Mouse (Mus musculus) midbrain, embryonic 14.5 days (tissue): ENCODE data around the gene Dnaic1. TPM values are rescaled to one million over a fixed set of nuclear protein-coding genes. Genes with fewer than 3 reads are reported as not detected.

Source experiments
- ATAC-seq: fragments of 200-750 bp; cut with Nextera tagmentation; 2 replicates; pipeline ENCODE4 v1.8.0; 2017; ENCODE audit warnings: moderate number of reproducible peaks, moderate library complexity; ENCODE audit not compliant: low FRiP score, low TSS enrichment
- DNase-seq: peaks from one replicate; pipeline ENCODE4 v3.0.0-alpha.2; 2015
- H3K27ac ChIP-seq: fragments of 300-500 bp; sonication (generic); replicated peaks from 2 replicates; pipeline ENCODE4 v1.5.1; 2014; ENCODE audit warnings: mild to moderate bottlenecking, low read depth, low read length, moderate library complexity
- H3K27me3 ChIP-seq: fragments of 300-500 bp; sonication (generic); 2 replicates; pipeline ENCODE4 v1.6.1; 2014; ENCODE audit warnings: low read length, control low read depth, mixed read lengths; ENCODE audit not compliant: control insufficient read depth, insufficient read depth
- H3K36me3 ChIP-seq: fragments of 300-500 bp; sonication (generic); 2 replicates; pipeline ENCODE4 v1.6.1; 2014; ENCODE audit warnings: low read length, control low read depth; ENCODE audit not compliant: control insufficient read depth, insufficient read depth
- H3K4me1 ChIP-seq: fragments of 300-500 bp; sonication (generic); 2 replicates; pipeline ENCODE4 v1.6.1; 2014; ENCODE audit warnings: mild to moderate bottlenecking, antibody characterized with exemption, low read length, control low read depth; ENCODE audit not compliant: control insufficient read depth, insufficient read depth
- H3K4me2 ChIP-seq: fragments of 300-500 bp; sonication (generic); 2 replicates; pipeline ENCODE4 v1.6.1; 2014; ENCODE audit warnings: mild to moderate bottlenecking, low read length, moderate library complexity
- H3K4me3 ChIP-seq: fragments of 300-500 bp; sonication (generic); replicated peaks from 2 replicates; pipeline ENCODE4 v1.5.1; 2014; ENCODE audit warnings: low read depth, low read length
- H3K9ac ChIP-seq: fragments of 300-500 bp; sonication (generic); replicated peaks from 2 replicates; pipeline ENCODE4 v1.6.1; 2014; ENCODE audit warnings: mild to moderate bottlenecking, low read length, moderate library complexity
- H3K9me3 ChIP-seq: fragments of 300-500 bp; sonication (generic); 2 replicates; pipeline ENCODE4 v1.6.1; 2016; ENCODE audit warnings: low read length, control low read depth, mixed read lengths; ENCODE audit not compliant: control insufficient read depth
- WGBS: fragments of 180-500 bp; shearing (Covaris S2); extraction: QIAGEN DNeasy Blood & Tissue Kit; methylation state at CpG from one replicate; pipeline ENCODE4 v1.1.7; 2014; 5-methylcytosine and 5-hydroxymethylcytosine counted together
- polyA plus RNA-seq: library from polyadenylated mRNA; unstranded; fragments of >200 nt; fragmentation: Nextera tagmentation; extraction: Ambion mirVana; gene quantifications from 2 replicates; pipeline ENCODE4 v1.2.1, GENCODE M21; 2014

Dnaic1 gene
- polyA plus RNA-seq, 1 experiment from 2014 or later = 2.0 TPM

DNA sequence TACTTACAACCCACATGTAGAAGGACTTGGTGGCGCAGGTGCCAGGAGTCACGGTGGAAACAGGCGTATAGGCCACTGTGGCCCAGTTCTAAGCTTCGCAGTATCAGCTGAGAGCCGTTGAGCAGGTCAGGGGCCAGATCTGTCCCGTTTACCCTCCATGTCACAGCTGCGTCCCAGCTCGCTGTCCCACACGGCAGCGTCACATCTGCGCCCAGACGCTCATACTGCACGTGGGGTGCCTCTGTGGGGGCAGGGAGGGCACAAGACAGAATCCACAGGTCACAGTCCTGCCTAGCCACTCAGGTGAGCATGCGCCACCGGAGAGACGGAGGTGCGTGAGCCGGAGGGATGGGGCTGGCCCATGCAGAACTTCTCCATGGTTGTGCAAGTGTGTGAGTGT lies 101.3 kb downstream of the Dnaic1 start:
- ATAC-seq (no peak), DNase-seq (no peak)
- H3K4me1 ChIP-seq = peaks cover 28% of the 10 kb centered on the region
- H3K36me3 ChIP-seq = peaks cover 32% of the 10 kb centered on the region
- no peaks in the 10 kb centered on the region for H3K27me3 ChIP-seq
- no peak overlapping the region for H3K27ac ChIP-seq
- no peak overlapping the region for H3K9ac ChIP-seq
- H3K4me3 ChIP-seq = no peak overlapping the region
- H3K9me3 ChIP-seq = no peaks in the 10 kb centered on the region
- H3K4me2 ChIP-seq = no peak overlapping the region
- 81% methylated on average over 18 of the region's 18 CpGs for WGBS

GRCm38 (mm10) chr4:41671500-41671899 lies 101.9 kb downstream of the Dnaic1 start:
- peak; percentile 32 for ATAC-seq
- no peak overlapping the region for H3K4me2 ChIP-seq

DNA sequence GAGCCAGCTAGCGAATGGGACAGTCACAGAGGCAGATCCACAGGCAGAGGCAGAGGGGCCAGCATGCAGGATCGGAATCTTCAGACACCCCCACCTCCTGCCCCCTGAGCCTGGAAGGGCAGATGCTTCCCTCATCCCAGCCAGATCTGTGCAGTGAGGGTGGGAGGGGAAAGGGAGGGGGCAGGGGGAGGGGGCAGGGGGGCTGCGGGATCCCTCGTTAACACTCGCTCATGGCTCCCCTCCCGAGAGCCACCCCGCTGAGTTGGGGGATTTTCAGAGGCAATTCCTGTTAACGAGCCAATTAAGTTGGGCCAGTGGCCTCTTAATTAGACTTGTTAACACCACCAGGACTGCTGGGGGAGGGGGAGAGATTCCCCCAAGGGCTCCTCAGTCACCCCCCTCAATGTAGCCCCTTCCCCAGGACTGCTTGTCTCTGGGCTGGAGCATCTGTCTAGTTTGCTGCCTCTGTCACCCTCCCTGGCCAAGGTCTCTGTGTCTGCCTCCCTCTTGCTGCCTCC lies 102.4 kb downstream of the Dnaic1 start:
- Histone ChIP-seq H3K36me3 (peaks cover 32% of the 10 kb centered on the region), H3K9ac (peak overlapping the region; percentile 31; the same call in 1 of the 2 replicates), H3K4me1 (peaks cover 40% of the 10 kb centered on the region), H3K4me3 (no peak overlapping the region), H3K27ac (peak overlapping the region; percentile 67), H3K4me2 (no peak overlapping the region; the same call in 1 of the 2 replicates), H3K9me3 (no peaks in the 10 kb centered on the region), H3K27me3 (no peaks in the 10 kb centered on the region)
- 10% methylated on average over 8 of the region's 8 CpGs for WGBS
- ATAC-seq (peak; percentile 66), DNase-seq (peak; percentile 75)

More at GRCm38 (mm10) chr4:41671500-41671899, 101.9 kb downstream of the Dnaic1 start:
- no peak overlapping the region for H3K4me3 ChIP-seq
- peak overlapping the region; percentile 67 for H3K27ac ChIP-seq
- peak overlapping the region; percentile 31; the same call in 1 of the 2 replicates for H3K9ac ChIP-seq
- H3K9me3 ChIP-seq = no peaks in the 10 kb centered on the region
- peaks cover 34% of the 10 kb centered on the region for H3K4me1 ChIP-seq
- WGBS = 38% methylated on average over 5 of the region's 5 CpGs
- no peak for DNase-seq
- no peaks in the 10 kb centered on the region for H3K27me3 ChIP-seq
- peaks cover 32% of the 10 kb centered on the region for H3K36me3 ChIP-seq

GRCm38 (mm10) chr4:41672522-41672963 lies 103.0 kb downstream of the Dnaic1 start:
- H3K9ac ChIP-seq = no peak overlapping the region
- DNase-seq = no peak
- H3K9me3 ChIP-seq = no peaks in the 10 kb centered on the region
- peaks cover 45% of the 10 kb centered on the region for H3K4me1 ChIP-seq
- peak overlapping the region; percentile 67 for H3K27ac ChIP-seq
- no peaks in the 10 kb centered on the region for H3K27me3 ChIP-seq
- H3K36me3 ChIP-seq = peaks cover 30% of the 10 kb centered on the region
- no peak for ATAC-seq
- H3K4me3 ChIP-seq = no peak overlapping the region
- no peak overlapping the region; the same call in 1 of the 2 replicates for H3K4me2 ChIP-seq
- whole genome bisulfite sequencing = 26% methylated on average over 8 of the region's 8 CpGs

GRCm38 (mm10) chr4:41673186-41673585 lies 103.6 kb downstream of the Dnaic1 start:
- no peaks in the 10 kb centered on the region for H3K9me3 ChIP-seq
- H3K27ac ChIP-seq = peak overlapping the region; percentile 67; the same call in 1 of the 2 replicates
- H3K27me3 ChIP-seq = no peaks in the 10 kb centered on the region
- DNase-seq (no peak), ATAC-seq (no peak)
- no peak overlapping the region; the same call in 1 of the 2 replicates for H3K9ac ChIP-seq
- H3K4me3 ChIP-seq = no peak overlapping the region
- no peak overlapping the region; the same call in 1 of the 2 replicates for H3K4me2 ChIP-seq
- H3K4me1 ChIP-seq = peaks cover 51% of the 10 kb centered on the region
- H3K36me3 ChIP-seq = peaks cover 25% of the 10 kb centered on the region; the same call in 1 of the 2 replicates
- 36% methylated on average over 19 of the region's 19 CpGs for WGBS

GRCm38 (mm10) chr4:41676248-41677005 lies 106.9 kb downstream of the Dnaic1 start:
- Histone ChIP-seq H3K4me3 (no peak overlapping the region), H3K4me1 (peaks cover 64% of the 10 kb centered on the region), H3K27me3 (no peaks in the 10 kb centered on the region), H3K9ac (peak overlapping the region; percentile 34), H3K36me3 (no peaks in the 10 kb centered on the region), H3K27ac (peak overlapping the region; percentile 55), H3K9me3 (no peaks in the 10 kb centered on the region), H3K4me2 (no peak overlapping the region)
- 70% methylated on average over 17 of the region's 17 CpGs for WGBS
- no peak for DNase-seq
- ATAC-seq = no peak

GRCm38 (mm10) chr4:41677006-41677629 lies 107.5 kb downstream of the Dnaic1 start:
- Histone ChIP-seq H3K9me3 (no peaks in the 10 kb centered on the region), H3K4me3 (no peak overlapping the region), H3K4me2 (no peak overlapping the region), H3K27me3 (no peaks in the 10 kb centered on the region), H3K36me3 (no peaks in the 10 kb centered on the region), H3K9ac (no peak overlapping the region), H3K27ac (peak overlapping the region; percentile 55), H3K4me1 (peaks cover 60% of the 10 kb centered on the region)
- peak; percentile 77 for DNase-seq
- WGBS = 45% methylated on average over 13 of the region's 13 CpGs
- peak; percentile 51; the same call in 1 of the 2 replicates for ATAC-seq

- no peaks in the 10 kb centered on the region for H3K36me3 ChIP-seq
- 65% methylated on average over 6 of the region's 6 CpGs for WGBS
- H3K4me2 ChIP-seq = no peak overlapping the region
- H3K4me1 ChIP-seq = peaks cover 54% of the 10 kb centered on the region
- ATAC-seq (no peak), DNase-seq (no peak)
- H3K4me3 ChIP-seq = no peak overlapping the region
- H3K9ac ChIP-seq = no peak overlapping the region
- H3K27me3 ChIP-seq = no peaks in the 10 kb centered on the region
- H3K27ac ChIP-seq = 0 out of 2 replicates have a peak overlapping the region, but pooled peaks have one; percentile 21
- no peaks in the 10 kb centered on the region for H3K9me3 ChIP-seq
Measured at GRCm38 (mm10) chr4:41678863-41679262, 109.3 kb downstream of the Dnaic1 start.
